Mouse (Mus musculus) cerebellum, adult 2 months (tissue): ENCODE measurements around the gene Spem2. TPM values are rescaled to one million over a fixed set of nuclear protein-coding genes. Genes with fewer than 3 reads are reported as not detected.
A peak's percentile ranks its signal among the peaks of the same experiment; 100 is the strongest.

Experiments
- DNase-seq, 2 experiments: peaks; one replicate each; pipeline ENCODE4 v3.0.0; 2021
- H3K27ac ChIP-seq: fragments of 200-500 bp; 2 replicates; pipeline ENCODE4 v1.5.1; 2012; ENCODE audit warnings: low read length, control low read depth, inconsistent platforms; ENCODE audit not compliant: insufficient read depth
- H3K27me3 ChIP-seq: fragments of 200-500 bp; 2 replicates; pipeline ENCODE4 v1.6.1; 2012; ENCODE audit warnings: inconsistent platforms, mild to moderate bottlenecking, low read length, moderate library complexity; ENCODE audit not compliant: control insufficient read depth, insufficient read depth
- H3K4me1 ChIP-seq: fragments of 200-500 bp; 2 replicates; pipeline ENCODE4 v1.6.1; 2011; ENCODE audit warnings: low read length; ENCODE audit not compliant: control insufficient read depth, insufficient read depth
- H3K4me3 ChIP-seq: fragments of 200-500 bp; replicated peaks from 2 replicates; pipeline ENCODE3; 2011; ENCODE audit warnings: mild to moderate bottlenecking, low read depth, low read length, control low read depth; ENCODE audit not compliant: insufficient read depth
- CTCF ChIP-seq: fragments of 200-500 bp; IDR thresholded peaks from 2 replicates; pipeline ENCODE4 v1.5.1; 2011; ENCODE audit warnings: low read depth, mild to moderate bottlenecking, control low read depth, low read length, moderate library complexity, borderline replicate concordance; ENCODE audit not compliant: insufficient read depth
- POLR2A ChIP-seq: fragments of 200-500 bp; IDR thresholded peaks from 2 replicates; pipeline ENCODE4 v1.6.1; 2011; ENCODE audit warnings: low read length, control low read depth, borderline replicate concordance; ENCODE audit not compliant: insufficient read depth
- WGBS: fragments of 180-500 bp; shearing (Covaris S2); methylation state at CpG from one replicate; pipeline ENCODE4 v1.1.7; 2018; 5-methylcytosine and 5-hydroxymethylcytosine counted together
- polyA plus RNA-seq: library from polyadenylated mRNA; depleted of rRNA; stranded (reverse); fragments of >200 nt; gene quantifications from 2 replicates; pipeline ENCODE4 v1.2.3, GENCODE M21; 2012

The Spem2 gene
- polyA plus RNA-seq, 1 experiment = not detected

DNA sequence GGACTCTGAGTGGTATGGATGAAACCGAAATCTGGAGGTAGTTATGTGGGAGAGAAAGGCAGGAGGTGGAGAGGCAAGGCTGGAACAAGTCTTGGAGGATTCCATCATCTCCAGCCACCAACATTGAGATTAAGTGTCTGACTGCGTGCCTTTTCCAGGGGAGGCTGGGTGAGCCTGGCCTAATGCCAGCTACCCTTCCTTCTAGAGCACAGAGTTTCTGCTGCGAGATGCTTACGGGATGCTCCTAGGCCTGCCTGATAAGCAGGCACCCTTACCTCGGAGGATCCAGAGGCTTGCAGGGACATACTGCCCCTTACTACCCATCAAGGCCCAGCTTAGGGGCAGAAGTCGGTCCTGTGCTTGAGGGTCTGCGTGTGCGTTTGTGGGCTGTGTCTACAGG is 15.3 kb upstream of the Spem2 start:
- WGBS = 58% methylated on average over 8 of the region's 8 CpGs
- H3K4me1 ChIP-seq = peaks cover 5% of the 10 kb centered on the region; the same call in 1 of the 2 replicates

GRCm38 (mm10) chr11:69828832-69829231 is 10.6 kb upstream of the Spem2 start:
- TF ChIP-seq CTCF (no peak), POLR2A (no peak)
- Histone ChIP-seq H3K27ac (no peak overlapping the region), H3K4me3 (no peak overlapping the region), H3K27me3 (no peaks in the 10 kb centered on the region), H3K4me1 (peaks cover 12% of the 10 kb centered on the region)
- 47% methylated on average over 5 of the region's 5 CpGs for WGBS
- DNase-seq = no peak

More for the DNA sequence above, 15.3 kb upstream of the Spem2 start:
- no peak overlapping the region for H3K27ac ChIP-seq
- DNase-seq = no peak
- no peak for TF ChIP-seq CTCF
- TF ChIP-seq POLR2A = no peak
- no peak overlapping the region for H3K4me3 ChIP-seq
- H3K27me3 ChIP-seq = no peaks in the 10 kb centered on the region

DNA sequence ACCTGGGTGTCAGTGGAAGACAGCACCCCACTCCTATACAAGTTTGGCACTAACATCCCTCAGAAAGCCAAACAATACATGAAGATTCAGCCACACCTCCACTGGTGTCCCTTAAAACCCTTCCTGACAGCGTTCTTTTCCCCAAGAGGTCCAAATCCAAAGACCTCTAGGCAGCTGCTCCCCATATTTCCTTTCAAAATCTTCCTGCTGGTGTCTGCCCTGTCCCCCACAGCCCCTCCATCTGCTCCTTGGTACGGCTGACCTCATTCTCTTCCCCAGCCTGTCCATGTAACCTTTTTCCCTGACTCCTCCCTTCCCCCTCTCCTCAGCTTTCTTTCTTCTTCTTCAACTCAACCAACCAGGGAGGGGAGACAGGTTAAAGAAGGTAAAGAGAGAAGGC is 5.2 kb upstream of the Spem2 start:
- TF ChIP-seq CTCF (no peak), POLR2A (no peak; the same call in 1 of the 2 replicates)
- Histone ChIP-seq H3K27me3 (no peaks in the 10 kb centered on the region), H3K27ac (0 out of 2 replicates have a peak overlapping the region, but pooled peaks have one; percentile 32), H3K4me1 (peaks cover 15% of the 10 kb centered on the region), H3K4me3 (no peak overlapping the region)
- DNase-seq = peak in 1 of 2 experiments; percentile 48
- 5% methylated on average over 2 of the region's 2 CpGs for WGBS

DNA sequence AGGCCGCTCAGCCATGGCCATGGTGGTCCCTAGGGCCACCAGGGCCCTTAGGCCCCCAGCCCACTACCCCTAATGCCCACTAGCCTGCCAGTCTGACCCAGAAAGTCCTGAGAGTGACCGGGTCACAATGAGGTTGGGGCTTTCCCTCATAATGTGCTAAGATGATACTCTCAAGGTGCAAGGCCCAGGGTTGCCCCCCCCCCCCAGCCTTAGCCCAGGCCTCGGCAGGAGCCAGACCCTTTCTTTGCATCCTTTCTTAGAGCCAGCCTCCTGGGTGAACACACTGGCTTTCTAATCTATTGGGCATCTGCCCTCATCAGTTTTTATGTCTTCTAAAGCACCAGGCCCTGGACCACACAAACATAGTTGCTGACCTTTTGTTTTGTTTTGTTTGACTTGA is 3.8 kb upstream of the Spem2 start, which contains the start of gene Spem1:
Gene Spem1 (minus strand): TSS at position 101 of the 400 bp plus-strand sequence.
- H3K27me3 ChIP-seq = no peaks in the 10 kb centered on the region
- WGBS = 85% methylated on average over 3 of the region's 3 CpGs
- TF ChIP-seq POLR2A (no peak), CTCF (no peak)

GRCm38 (mm10) chr11:69818871-69819270 is 606 bp upstream of the Spem2 start:
- H3K27ac ChIP-seq = no peak overlapping the region
- H3K4me3 ChIP-seq = no peak overlapping the region
- H3K27me3 ChIP-seq = no peaks in the 10 kb centered on the region
- WGBS = 90% methylated on average over 8 of the region's 8 CpGs
- DNase-seq = no peak
- TF ChIP-seq POLR2A (no peak), CTCF (no peak)
- H3K4me1 ChIP-seq = peaks cover 8% of the 10 kb centered on the region

More for the DNA sequence above, 3.8 kb upstream of the Spem2 start, which contains the start of gene Spem1:
- Histone ChIP-seq H3K4me3 (no peak within 1 kb of the TSS), H3K4me1 (peaks cover 15% of the 10 kb centered on the region), H3K27ac (no peak within 1 kb of the TSS)
- no peak for DNase-seq

DNA sequence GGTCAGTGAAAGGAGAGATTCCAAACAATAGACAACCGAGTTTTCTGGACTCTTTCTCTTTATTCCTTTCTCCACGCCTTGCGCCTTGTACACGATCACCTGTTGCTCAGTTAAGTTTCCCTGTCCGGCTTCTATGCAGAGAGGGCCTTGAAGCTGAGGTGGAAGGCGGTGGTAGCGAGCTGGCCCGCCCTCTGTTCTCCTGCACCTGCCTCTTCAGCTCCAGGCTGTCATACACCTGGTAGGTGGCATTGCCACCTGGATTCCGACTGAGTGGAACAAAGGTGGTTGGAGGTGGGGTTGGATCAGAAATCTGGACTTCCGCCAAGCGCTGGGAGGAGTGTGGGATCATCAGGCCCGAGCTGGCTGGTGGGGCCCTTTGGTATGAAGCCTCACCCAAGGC is 1.7 kb downstream of the Spem2 start:
- no peaks in the 10 kb centered on the region for H3K27me3 ChIP-seq
- H3K27ac ChIP-seq = no peak overlapping the region
- no peak for TF ChIP-seq CTCF
- no peak for TF ChIP-seq POLR2A
- DNase-seq = no peak
- WGBS = 89% methylated on average over 12 of the region's 12 CpGs
- no peak overlapping the region for H3K4me3 ChIP-seq
- no peaks in the 10 kb centered on the region for H3K4me1 ChIP-seq

GRCm38 (mm10) chr11:69815155-69815554 is 3.1 kb downstream of the Spem2 start, which contains the start of gene Gm39566:
Gene Gm39566 (minus strand): TSS chr11:69815298.
- TF ChIP-seq POLR2A (no peak), CTCF (no peak)
- H3K4me1 ChIP-seq = no peaks in the 10 kb centered on the region
- no peak within 1 kb of the TSS for H3K27ac ChIP-seq
- no peak for DNase-seq
- H3K27me3 ChIP-seq = no peaks in the 10 kb centered on the region
- no peak within 1 kb of the TSS for H3K4me3 ChIP-seq
- 63% methylated on average over 10 of the region's 10 CpGs for WGBS

DNA sequence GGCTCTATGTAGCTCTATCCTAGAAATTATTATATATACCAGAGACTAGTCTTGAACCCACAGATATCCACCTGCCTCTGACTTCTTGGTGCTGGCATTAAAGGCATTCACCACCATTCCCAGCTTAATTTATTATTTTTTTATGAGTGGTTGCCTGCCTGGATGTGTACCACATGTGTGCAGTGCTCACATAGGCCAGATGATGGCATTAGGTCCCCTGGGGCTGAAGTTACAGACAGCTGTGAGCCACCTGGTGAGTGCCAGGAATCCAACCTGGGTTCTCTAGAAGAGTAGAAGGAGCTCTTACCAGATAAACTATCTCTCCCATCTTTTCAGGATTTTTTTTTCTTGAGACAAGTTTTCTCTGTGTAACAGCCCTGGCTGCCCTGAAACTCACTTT is 8.0 kb downstream of the Spem2 start:
- H3K27me3 ChIP-seq = no peaks in the 10 kb centered on the region
- H3K27ac ChIP-seq = no peak overlapping the region
- TF ChIP-seq POLR2A (no peak), CTCF (no peak)
- DNase-seq = no peak
- H3K4me3 ChIP-seq = no peak overlapping the region
- H3K4me1 ChIP-seq = no peaks in the 10 kb centered on the region
